Mouse (Mus musculus): ENCODE measurements at regions not wholly inside any gene's neighbourhood (a gene's known extent, or its start where the extent isn't known, plus 50 kb on each side); places are given as distances from the start of the nearest gene placed in this dataset.

DNA sequence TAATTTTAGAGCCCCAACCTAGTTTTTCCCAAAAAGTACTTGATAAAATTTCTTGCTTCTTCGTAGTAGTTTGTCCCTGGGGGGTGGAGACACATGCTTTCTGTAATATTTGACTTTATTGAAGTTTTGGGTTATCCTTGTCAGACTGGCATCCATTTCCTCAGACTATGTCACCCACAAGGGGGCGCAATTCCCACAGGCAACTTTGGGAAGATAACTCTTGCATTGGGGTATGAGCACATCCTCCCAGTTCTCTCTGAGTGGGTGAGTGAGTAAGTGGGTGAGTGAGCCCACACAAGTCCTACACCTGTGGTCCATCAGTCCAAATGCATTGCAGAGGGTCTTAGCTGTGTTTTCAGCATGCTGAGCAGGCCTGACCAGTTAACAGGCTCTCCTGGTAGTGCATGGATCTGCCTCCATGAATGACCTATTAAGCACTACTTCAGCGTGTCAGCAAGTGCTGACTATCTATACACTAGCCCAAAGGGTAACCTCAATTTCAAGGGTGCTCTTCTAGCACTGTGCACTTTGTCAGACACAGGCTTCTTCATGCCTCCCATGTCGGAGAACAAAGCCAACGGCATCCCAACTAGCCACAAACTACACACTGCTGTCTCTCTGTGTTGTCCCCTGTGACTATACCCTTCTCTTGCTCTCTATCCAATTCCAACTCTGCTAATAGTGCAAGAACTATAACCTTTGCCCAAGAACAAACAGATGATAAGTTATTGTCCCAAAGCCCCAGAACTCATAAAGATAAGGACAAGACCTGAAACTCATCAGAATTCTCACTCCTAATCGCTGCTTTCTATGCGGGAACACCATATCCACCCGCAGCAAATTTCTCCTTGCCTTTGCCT is 275.6 kb upstream of the Tsc22d2 start:
- in situ Hi-C loops (cut with MboI, MseI) = no loop called here

DNA sequence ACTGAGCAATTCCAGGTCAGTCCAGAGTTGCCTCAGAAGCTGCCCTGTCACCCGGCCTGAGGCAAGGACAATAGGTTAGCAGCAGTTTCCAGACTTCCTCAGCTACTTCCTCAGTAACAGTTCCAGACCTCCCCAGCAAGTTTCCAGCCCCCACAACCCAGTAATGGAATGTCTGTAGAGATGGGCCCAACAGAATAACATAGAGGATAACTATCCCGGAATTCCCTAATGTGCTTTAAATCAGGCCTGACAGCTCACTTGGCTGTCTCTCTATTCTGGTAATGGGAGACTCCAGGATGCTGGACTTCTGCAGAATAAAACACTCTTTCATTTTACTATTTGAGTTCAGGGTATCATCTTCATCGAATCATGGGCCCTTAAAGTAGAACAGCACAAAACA is 268.4 kb upstream of the Tsc22d2 start:
- in situ Hi-C loops (cut with MboI, MseI) = no loop called here

DNA sequence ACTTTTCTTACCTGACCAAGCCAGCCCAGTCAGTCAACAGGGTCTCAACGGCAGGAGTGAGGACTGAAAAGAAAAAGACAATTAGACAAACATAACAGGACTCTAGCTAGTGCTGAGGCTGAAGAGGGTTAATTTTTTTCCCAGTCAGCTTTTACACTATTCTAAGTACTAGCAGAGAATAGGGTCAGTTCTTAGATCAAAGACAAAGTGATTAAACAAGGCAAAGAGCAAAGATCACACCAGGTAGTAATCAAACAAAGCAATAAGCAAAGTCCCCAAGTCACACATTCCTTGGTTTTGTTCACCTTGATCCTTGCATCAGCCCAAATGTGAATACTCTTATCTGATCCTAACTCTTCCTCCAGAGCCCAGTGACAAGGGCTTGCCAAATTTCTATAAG is 267.8 kb upstream of the Tsc22d2 start:
- in situ Hi-C loops (cut with MboI, MseI) = no loop called here

DNA sequence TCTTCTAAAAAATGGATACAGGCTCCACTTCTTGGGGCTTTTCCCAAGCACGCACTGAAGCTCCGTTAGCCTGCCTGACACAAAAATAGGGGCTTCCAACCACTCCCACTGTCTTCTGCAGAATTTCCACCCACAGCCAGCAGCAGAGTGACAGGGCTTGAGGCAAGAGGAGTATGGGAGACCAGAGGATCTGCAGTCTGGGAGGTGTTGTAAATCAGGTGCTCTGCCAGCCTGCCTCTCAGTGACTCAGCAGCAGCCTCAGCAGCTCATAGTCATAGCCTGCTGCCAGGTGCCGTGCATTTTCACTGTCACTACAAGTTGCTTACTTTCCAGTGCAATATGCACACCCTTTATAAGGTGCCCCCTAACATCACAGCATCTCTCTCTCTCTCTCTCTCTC is 261.4 kb upstream of the Tsc22d2 start:
- in situ Hi-C loops (cut with MboI, MseI) = no loop called here

DNA sequence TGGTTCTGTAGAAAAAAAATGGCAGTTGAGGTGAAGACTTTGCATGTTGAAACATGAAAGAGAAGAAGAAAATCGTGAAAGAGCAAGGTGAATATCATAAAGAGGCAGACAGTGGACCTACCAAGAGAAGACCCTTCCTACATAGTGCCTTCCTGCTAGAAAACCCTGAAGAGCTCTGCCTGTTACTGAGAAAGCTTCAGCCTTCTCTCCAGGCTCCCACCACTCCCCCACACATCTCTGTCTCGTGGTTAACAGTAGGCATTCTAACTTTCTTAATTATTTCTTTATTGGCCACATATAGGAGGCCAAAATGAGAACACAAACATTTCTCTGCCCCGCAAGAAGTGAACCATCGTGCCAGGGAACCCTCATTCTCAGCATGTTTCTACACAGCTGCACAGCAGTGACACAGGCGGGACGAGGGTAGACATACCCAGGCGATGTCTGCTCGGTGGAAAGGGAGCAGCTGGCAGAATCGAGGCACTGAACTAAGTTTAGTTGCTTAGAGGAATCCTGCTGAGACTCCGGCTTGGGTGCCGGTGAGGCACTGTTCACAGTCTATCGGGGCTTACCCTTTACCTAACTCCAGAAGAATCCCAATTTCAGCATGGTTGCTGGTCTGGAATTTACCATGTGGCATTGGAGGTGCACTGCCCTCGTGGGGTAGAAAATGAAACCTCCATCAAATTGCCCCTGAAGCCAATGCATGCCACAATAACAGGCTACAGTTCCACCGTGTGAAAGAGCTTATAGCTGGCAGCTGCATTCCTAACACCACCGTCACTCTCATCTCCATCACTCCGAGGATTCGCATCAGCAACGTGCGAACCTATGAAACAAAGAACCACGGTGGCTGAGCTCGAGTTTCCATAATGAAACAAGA is 260.4 kb upstream of the Tsc22d2 start:
- in situ Hi-C loops (cut with MboI, MseI) = no loop called here

DNA sequence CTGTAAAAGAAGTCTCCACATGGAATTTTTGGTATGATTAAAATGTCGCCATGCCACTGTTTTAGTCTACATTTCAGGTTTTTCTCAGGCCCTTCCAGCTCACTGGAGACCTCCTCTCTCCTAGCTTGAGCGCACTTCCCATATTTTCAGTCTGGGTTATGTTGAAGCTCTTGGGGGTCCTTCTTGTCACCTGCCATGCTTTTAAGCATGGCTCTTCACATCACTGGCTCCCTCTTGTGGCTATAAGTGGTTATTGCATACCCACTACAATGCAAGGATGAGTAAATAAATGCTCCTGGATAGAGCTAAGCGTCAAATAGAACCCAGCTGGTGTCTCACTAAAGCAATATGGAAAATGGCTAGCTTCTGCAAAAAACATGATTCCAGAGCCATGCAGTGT is 255.1 kb upstream of the Tsc22d2 start:
- in situ Hi-C loops (cut with MboI, MseI) = no loop called here

DNA sequence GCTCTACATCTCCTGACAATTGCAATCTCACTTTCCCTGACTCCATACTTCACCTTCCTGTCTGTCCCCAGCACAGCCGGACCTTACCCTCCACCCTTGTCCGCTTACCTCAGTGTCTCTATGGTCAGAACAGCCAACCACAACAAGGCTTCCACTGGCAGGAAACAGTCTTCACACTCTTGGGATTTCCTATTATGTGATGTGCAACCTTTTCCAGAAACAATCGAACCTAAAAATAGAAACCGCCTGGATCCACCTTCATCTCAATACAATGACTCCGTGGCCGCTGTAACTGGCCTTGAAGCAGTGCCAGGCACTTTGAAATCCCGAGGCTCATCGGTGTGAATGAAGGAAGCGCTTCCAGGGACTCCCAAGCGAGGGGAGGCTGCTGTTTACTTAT is 252.3 kb upstream of the Tsc22d2 start:
- in situ Hi-C loops (cut with MboI, MseI) = loop anchor here (10.0 kb wide), 1 partner anchor 323 kb away; no protein-coding TSS in a partner anchor

DNA sequence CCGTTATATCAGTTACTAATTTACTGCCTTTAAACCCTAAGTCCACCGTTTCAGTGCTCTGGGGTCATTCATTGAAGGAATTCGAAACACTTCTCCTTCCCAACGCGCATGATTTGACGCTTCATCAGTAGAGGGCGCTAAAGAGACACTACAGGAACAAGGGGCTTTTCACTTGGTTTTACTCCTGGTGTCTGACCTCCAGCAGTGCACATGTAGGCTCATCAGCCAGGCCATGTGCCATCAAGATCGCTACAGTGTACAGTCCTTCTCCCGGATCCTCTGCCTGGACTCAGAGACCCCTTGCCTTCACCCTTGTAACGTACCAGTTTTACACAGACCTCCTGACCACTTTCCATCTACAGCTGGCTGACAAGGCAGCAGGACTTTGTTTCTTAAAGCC is 250.7 kb upstream of the Tsc22d2 start:
- in situ Hi-C loops (cut with MboI, MseI) = loop anchor here (10.0 kb wide), 1 partner anchor 321 kb away; no protein-coding TSS in a partner anchor

DNA sequence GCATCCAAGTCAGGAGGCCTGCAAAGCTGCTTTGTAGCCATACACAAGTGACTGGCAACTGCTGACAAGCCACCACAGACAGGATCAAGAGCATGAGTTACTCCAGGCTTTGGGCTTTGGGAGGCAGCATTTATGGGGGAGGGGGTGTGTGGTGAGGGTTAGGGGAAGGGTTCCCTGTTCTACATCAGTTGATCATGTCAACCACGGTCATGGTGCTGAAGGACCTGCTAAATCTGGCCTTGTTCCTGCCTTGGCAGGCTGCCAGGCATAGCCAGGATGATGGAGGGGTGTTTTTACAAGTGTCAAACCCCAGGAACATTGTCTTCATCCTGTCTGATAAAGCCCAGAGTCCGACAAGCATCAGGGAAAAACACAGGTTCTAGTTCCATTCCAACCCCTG is 247.9 kb upstream of the Tsc22d2 start:
- in situ Hi-C loops (cut with MboI, MseI) = loop anchor here (10.0 kb wide), 1 partner anchor 318 kb away; no protein-coding TSS in a partner anchor

DNA sequence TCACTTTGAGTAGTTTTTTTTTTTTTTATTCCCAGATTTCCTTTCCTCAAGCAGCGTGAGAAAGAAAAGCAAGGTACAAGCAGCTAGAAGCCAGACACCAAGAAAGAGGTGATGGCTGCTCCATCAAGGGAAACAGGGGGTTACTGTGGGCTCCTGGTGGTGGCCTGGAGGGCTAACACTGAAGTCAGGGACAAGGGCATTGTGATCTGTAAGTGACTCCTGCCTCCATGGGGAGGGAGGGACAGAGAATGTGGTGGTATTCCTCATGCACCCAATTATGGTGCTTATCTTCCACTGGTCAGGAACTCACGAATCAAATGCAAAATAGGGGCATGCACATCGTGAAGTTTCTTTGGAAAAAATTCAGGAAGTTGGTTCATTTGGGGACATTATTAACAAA is 247.4 kb upstream of the Tsc22d2 start:
- in situ Hi-C loops (cut with MboI, MseI) = loop anchor here (10.0 kb wide), 1 partner anchor 318 kb away; no protein-coding TSS in a partner anchor

DNA sequence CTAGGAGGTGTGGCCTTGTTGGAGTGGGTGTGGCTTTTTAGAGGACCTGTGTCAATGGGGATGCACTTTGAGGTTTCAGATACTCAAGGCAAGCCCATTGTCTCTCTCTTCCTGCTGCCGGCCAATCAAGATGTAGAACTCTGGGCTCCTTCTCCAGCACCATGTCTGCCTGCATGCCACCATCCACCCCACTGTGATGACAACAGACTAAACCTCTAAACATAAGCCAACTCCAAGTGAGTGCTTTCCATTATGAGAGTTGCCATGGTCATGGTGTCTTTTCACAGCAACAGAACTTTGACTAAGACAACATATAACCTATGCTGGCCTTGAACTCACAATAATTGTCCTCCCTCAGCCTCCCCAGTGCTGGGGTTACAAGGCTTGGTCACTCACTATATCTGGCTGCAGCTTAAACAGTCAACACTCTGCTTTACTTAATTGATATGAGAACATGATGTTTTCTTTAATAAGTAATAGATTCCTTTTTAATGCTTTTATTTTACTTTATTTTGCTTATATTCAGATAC is 246.7 kb upstream of the Tsc22d2 start:
- in situ Hi-C loops (cut with MboI, MseI) = loop anchor here (10.0 kb wide), 1 partner anchor 317 kb away; no protein-coding TSS in a partner anchor

DNA sequence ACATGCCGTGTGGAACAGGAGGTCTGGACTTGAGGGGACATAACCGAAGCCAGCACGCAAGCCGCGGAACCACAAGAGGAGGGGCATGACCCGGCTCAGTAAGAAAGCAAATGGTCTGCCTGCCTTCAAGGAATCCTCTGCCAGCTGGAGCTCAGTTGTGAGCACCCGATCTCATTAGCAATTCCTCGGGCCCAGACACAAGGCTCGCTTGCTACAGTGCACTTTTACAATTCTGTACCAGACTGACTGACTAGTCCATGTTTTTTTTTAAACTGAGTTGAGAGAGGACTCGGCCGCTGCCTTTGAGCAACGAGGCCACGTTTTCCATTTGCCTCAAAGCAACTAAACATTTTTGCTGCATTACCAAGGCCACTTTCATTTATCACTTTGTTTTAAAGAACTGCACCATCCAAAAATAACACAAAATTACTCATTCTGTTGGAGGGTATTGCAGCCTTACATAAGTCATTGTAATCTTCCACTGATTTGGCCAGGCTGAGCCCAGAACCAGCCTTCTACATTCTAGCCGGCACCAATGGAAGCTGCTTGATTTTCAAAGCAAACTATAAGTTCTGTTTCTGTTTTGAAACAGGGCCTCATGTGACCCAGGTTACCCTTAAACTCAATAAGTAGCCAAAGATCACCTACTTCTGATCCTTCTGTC is 245.9 kb upstream of the Tsc22d2 start:
- in situ Hi-C loops (cut with MboI, MseI) = loop anchor here (10.0 kb wide), 1 partner anchor 316 kb away; no protein-coding TSS in a partner anchor

DNA sequence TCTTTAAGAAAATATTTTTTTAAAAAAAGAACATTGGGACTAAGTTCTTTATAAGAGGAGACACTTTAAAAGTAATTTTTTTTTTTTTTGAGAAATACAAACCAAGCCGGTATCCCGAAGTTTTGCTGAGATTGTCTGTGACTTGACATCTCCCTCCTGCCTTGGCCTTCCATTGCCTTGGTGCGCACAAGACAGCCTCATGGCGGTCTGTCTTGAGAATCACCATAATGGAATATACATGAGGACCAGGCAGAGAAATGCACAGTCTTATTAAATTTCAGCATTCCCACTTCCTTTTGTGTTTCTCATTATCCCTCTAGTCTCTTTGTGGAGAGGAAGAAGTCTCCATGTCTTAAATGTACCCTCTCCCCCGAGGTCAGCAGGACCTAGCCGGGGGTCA is 244.7 kb upstream of the Tsc22d2 start:
- in situ Hi-C loops (cut with MboI, MseI) = loop anchor here (10.0 kb wide), 1 partner anchor 315 kb away; no protein-coding TSS in a partner anchor

DNA sequence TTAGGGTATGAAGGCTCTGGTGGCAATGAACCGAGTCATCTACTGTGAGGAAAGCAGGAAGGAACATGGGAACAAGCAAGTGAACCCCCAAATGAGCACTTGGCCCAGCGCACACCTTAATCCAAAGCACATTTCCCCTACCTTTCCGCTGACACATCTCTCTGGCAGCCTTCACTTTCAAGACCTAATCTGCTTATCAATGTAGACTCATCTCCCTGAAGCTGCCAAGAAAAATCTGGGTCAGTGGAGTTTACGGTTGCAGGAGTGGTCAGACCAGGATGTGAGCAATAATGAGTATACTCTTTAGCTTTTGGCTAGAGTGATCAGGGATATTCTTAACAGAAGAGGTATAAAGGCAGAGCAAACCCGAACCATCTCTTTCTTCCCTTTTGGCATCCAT is 242.4 kb upstream of the Tsc22d2 start:
- in situ Hi-C loops (cut with MboI, MseI) = no loop called here

DNA sequence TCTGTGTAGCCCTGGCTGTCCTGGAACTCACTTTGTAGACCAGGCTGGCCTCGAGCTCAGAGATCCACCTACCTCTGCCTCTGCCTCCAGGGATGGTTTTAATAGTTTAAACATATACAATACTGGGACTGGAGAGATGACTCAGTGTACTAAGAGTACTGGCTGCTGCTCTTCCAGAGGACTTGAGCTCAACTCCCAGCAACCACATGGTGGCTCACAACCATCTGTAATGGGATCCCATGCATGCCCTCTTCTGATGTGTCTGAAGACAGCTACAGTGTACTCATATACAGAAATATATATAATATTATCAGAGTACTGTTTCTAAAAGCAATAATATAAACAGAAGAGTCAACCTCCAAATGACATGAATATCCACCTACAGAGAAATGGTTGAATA is 240.7 kb upstream of the Tsc22d2 start:
- in situ Hi-C loops (cut with MboI, MseI) = no loop called here

DNA sequence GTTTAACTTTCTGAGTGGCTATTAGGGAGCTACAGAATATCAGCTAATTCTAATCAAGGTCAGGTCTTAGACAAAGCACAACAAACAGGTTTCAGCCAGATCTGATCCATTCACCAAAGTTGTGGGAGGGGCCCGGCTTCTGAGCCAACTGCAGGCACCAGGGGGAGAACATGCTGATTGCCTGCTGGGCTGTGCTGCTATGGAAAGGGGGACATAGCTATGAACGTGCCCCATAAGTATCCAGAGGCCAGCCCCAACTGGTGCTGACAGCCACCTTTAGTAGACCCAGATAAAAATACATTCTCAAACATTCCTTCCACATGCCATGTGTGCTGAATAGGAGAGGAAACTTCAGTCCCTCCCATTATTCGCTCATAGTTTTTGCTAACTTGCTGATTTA is 232.8 kb upstream of the Tsc22d2 start:
- in situ Hi-C loops (cut with MboI, MseI) = no loop called here

DNA sequence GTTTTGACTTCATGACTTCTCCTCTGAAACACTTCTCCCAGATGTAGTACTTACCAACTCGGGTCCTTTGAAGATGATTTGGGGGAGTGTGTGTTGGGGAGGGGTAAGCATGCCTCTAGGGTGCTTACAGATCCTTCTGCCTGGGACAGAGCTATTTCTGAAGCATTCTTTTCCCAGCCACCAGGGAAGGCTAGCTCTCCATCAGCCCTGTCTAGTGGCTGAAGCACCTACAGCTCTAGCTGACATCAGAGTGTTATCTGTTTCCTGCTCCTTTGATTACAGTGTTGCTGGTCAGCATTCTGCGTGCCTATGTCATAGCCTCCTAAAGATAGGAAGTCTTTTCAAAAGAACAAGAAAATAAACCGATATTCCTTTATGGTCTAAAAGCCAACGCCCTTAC is 232.2 kb upstream of the Tsc22d2 start:
- in situ Hi-C loops (cut with MboI, MseI) = no loop called here

DNA sequence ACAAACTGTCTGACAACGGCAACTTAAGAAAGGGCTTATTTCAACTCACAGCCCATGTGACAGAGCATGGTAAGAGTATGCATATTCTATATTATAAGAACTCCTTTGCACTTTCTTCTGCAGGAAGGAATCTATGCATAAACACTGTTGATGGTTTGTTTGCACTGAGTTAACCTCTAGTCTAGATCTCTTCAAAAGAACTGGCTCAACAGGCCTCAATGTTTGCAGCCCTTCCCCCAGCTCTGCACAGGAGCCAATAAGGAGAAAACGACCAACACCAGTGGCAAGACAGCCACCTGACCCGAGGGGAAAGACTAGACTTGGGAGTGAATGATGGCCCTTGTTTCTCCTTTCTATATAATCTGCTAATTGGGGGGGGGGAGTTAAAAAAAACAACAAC is 231.2 kb upstream of the Tsc22d2 start:
- in situ Hi-C loops (cut with MboI, MseI) = no loop called here

DNA sequence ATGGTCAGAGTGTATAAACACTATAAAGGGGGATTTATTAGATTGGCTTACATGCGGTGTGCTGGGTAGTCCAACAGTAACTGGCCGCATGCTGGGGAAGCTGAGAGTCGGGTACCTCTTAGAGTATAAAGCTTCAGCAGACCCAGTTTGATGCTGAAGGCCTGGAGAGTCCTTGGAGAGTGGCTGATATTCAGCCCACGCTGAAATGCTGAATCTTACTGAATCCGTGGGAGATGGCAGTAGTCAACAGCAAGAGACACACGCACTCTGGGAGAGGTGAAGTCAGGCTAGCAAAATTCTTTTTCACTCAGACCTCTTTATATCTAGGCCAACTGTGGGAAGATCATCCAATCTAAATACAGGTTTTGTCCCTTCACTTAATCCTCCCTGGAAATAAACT is 214.1 kb upstream of the Tsc22d2 start:
- in situ Hi-C loops (cut with MboI, MseI) = no loop called here

DNA sequence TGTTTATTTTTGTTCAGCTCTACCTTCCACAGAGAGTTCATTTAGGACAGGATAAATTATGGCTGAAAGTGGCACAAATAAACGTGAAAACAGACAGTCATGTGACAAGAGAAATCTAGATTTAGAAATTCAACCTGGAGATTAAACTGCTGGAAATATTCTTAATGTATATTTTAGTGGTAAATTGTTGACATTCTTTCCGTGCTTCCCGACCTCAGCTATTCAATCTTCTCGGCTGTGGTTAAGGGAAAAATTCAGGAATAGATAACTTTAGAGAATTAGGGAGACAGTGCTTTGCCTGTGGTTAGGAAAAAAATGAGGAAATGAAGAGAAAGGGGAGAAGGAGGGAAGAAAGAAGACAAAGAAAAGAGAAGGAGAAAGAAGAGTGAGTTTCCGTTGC is 211.7 kb upstream of the Tsc22d2 start:
- in situ Hi-C loops (cut with MboI, MseI) = no loop called here

DNA sequence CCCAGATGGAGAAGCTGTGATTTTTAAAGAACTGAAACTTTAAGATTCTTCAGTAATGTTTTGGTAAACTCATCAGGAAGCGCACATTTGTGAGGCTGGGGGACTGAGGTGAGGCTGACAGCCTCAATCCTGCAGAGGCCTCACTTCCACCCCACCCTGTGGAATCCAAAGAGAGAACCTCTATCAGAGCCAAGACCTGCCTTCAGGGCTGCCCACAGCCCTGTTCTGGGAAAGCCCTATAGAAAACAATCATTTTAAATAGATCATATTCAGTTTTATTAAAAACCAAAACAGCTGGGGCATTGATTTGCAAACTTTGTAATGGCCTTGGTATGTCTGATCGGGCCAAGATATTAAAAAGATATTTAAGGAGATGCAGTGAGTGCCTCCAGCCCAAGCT is 210.7 kb upstream of the Tsc22d2 start:
- in situ Hi-C loops (cut with MboI, MseI) = no loop called here

DNA sequence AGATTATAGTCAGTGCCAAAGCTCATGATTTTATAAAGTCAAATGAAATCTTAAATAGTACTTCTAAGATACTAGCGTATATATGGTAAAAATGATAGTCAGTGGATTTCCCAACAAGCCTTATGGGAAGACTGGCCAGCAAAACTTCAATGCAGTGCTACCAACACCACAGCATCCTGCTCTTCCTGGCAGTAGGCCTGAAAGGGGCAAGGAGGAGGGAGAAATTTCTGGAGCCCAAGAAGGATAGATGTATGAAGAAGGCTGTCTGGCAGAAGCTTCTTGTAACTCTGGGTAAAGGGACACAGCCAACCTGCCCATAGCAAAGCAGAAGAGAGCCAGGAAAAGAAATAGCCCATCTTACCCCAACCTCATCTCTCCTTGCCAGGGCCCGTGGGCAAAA is 209.0 kb upstream of the Tsc22d2 start:
- in situ Hi-C loops (cut with MboI, MseI) = no loop called here
